Mouse (Mus musculus) neural tube, embryonic 14.5 days (tissue): Measurements from ENCODE around the gene Acot3. TPM values are rescaled to one million over a fixed set of nuclear protein-coding genes. Genes with fewer than 3 reads are reported as not detected.
"Not testable (repeated sequence)": the region's sequence is repeated elsewhere in the genome, so short reads cannot be mapped to it uniquely, and the experiment has no call there.

Experiments
- ATAC-seq: fragments of 200-750 bp; cut with Nextera tagmentation; 2 replicates; pipeline ENCODE4 v1.8.0; 2017; ENCODE audit warnings: low read depth, mild to moderate bottlenecking, moderate TSS enrichment, moderate library complexity
- H3K27ac ChIP-seq: fragments of 300-500 bp; sonication (generic); 2 replicates; pipeline ENCODE4 v1.5.1; 2014; ENCODE audit warnings: low read depth, mild to moderate bottlenecking, control low read depth, low read length, moderate library complexity, mixed read lengths
- H3K27me3 ChIP-seq: fragments of 300-500 bp; sonication (generic); 2 replicates; pipeline ENCODE4 v1.6.1; 2014; ENCODE audit warnings: low read length; ENCODE audit not compliant: control insufficient read depth, insufficient read depth
- H3K36me3 ChIP-seq: fragments of 300-500 bp; sonication (generic); 2 replicates; pipeline ENCODE4 v1.6.1; 2014; ENCODE audit warnings: low read length, mixed read lengths; ENCODE audit not compliant: control insufficient read depth, insufficient read depth
- H3K4me1 ChIP-seq: fragments of 300-500 bp; sonication (generic); 2 replicates; pipeline ENCODE4 v1.6.1; 2014; ENCODE audit warnings: low read length; ENCODE audit not compliant: control insufficient read depth, insufficient read depth
- H3K4me2 ChIP-seq: fragments of 300-500 bp; sonication (generic); 2 replicates; pipeline ENCODE4 v1.6.1; 2014; ENCODE audit warnings: mild to moderate bottlenecking, low read depth, low read length, control low read depth
- H3K4me3 ChIP-seq: fragments of 300-500 bp; sonication (generic); 2 replicates; pipeline ENCODE4 v1.5.1; 2014; ENCODE audit warnings: low read depth, low read length, control low read depth, mixed read lengths
- H3K9ac ChIP-seq: fragments of 300-500 bp; sonication (generic); replicated peaks from 2 replicates; pipeline ENCODE4 v1.6.1; 2014; ENCODE audit warnings: low read depth, mild to moderate bottlenecking, control low read depth, low read length, mixed read lengths
- H3K9me3 ChIP-seq: fragments of 300-500 bp; sonication (generic); 2 replicates; pipeline ENCODE4 v1.6.1; 2016; ENCODE audit warnings: low read length; ENCODE audit not compliant: control insufficient read depth
- WGBS: fragments of 180-500 bp; shearing (Covaris S2); extraction: QIAGEN DNeasy Blood & Tissue Kit; methylation state at CpG from one replicate; pipeline ENCODE4 v1.1.7; 2014; 5-methylcytosine and 5-hydroxymethylcytosine counted together
- polyA plus RNA-seq: library from polyadenylated mRNA; unstranded; fragments of >200 nt; fragmentation: Nextera tagmentation; extraction: Ambion mirVana; gene quantifications from 2 replicates; pipeline ENCODE4 v1.2.1, GENCODE M21; 2014

The Acot3 gene
- 1.8 TPM in 2 replicates for polyA plus RNA-seq

DNA sequence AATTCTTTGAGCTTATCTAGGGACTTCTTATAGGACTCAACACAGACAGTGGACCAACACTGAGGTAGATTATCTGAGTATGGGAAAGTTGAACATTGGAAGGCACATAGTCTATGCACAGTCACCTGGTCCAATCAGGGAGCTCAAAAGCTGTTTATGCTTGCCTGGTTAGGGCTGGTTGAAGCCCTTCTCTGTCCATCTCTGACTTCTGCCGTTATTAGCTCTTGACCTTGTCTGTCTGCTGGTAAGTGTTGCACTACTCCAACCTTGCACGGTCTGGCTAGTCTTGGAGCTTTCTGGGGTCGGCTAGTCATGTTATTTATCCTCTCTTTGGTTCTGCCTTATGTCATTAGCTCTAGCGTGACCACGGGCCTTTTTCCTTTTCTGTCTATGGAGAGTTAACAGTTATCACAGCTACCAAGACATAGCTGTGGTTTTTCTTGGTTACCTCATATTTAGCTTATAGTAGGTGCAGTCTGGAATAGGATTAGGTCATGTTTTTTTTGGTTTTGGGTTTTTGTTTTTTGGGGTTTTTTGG lies at the start of gene Acot3:
TSS of gene Acot3 (plus strand) at position 208 of the 538 bp plus-strand sequence.
- Histone ChIP-seq H3K27ac (no peak within 1 kb of the TSS), H3K4me1 (no peaks in the 10 kb centered on the region)
- ATAC-seq, result no peak

GRCm38 (mm10) chr12:84003866-84004265 lies 48.1 kb upstream of the Acot3 start:
- no peaks in the 10 kb centered on the region for H3K9me3 ChIP-seq
- H3K4me3 ChIP-seq, result no peak overlapping the region
- H3K27ac ChIP-seq, result no peak overlapping the region
- 84% methylated on average over 1 of the region's 1 CpGs for whole genome bisulfite sequencing
- no peak overlapping the region for H3K4me2 ChIP-seq
- H3K4me1 ChIP-seq, result peaks cover under 1% of the 10 kb centered on the region
- no peaks in the 10 kb centered on the region for H3K36me3 ChIP-seq
- no peak for ATAC-seq
- no peak overlapping the region for H3K9ac ChIP-seq
- H3K27me3 ChIP-seq, result no peaks in the 10 kb centered on the region

More for the DNA sequence above, at the start of gene Acot3:
- no peaks in the 10 kb centered on the region for H3K36me3 ChIP-seq
- 0 out of 2 replicates have a peak, but pooled peaks cover 3% of the 10 kb centered on the region for H3K9me3 ChIP-seq
- H3K4me3 ChIP-seq, result no peak within 1 kb of the TSS; the same call in 1 of the 2 replicates
- peak within 1 kb of the TSS; percentile 56 for H3K4me2 ChIP-seq
- WGBS, result 76% methylated on average over 5 of the region's 5 CpGs
- peaks cover 7% of the 10 kb centered on the region; the same call in 1 of the 2 replicates for H3K27me3 ChIP-seq
- no peak within 1 kb of the TSS for H3K9ac ChIP-seq

GRCm38 (mm10) chr12:84008251-84008650 lies 43.7 kb upstream of the Acot3 start:
- no peak overlapping the region for H3K4me3 ChIP-seq
- no peak overlapping the region for H3K9ac ChIP-seq
- H3K27me3 ChIP-seq, result no peaks in the 10 kb centered on the region
- 87% methylated on average over 11 of the region's 12 CpGs for WGBS
- no peak for ATAC-seq
- H3K4me2 ChIP-seq, result 0 out of 2 replicates have a peak overlapping the region, but pooled peaks have one; percentile 47
- no peaks in the 10 kb centered on the region for H3K9me3 ChIP-seq
- H3K27ac ChIP-seq, result peak overlapping the region; percentile 4; the same call in 1 of the 2 replicates
- peaks cover 6% of the 10 kb centered on the region for H3K4me1 ChIP-seq
- H3K36me3 ChIP-seq, result no peaks in the 10 kb centered on the region

DNA sequence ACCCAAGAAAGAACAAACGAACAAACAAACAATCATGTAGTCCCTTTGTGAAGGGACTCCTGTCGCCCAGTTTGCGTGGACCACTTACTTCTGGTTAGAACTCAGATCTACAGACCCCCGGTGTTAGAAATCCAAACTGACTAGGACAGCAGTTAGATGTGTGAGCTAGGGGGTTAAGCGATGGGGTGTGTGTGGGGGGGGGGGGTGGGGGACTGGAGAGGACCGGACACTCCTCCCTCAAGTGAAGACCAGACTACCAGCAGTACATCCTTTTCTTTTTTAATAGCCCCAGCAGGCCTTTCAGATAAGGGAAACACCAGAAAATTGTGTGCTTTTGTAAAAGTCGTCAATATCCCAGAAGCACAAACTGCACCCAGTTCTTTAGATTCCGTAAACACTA lies 43.2 kb upstream of the Acot3 start:
- Histone ChIP-seq H3K4me3 (peak overlapping the region; percentile 41), H3K36me3 (no peaks in the 10 kb centered on the region), H3K4me2 (peak overlapping the region; percentile 47), H3K27ac (peak overlapping the region; percentile 4; the same call in 1 of the 2 replicates), H3K27me3 (no peaks in the 10 kb centered on the region), H3K9ac (peak overlapping the region; percentile 41), H3K9me3 (no peaks in the 10 kb centered on the region), H3K4me1 (peaks cover 6% of the 10 kb centered on the region)
- 44% methylated on average over 8 of the region's 8 CpGs for whole genome bisulfite sequencing
- ATAC-seq, result no peak

- H3K4me1 ChIP-seq, H3K36me3 ChIP-seq, H3K27me3 ChIP-seq, H3K9me3 ChIP-seq: not testable (repeated sequence)
- ATAC-seq, result peak; percentile 94
- H3K4me2 ChIP-seq, result peak within 1 kb of the TSS; percentile 47
- peak within 1 kb of the TSS; percentile 45 for H3K27ac ChIP-seq
- WGBS, result 3% methylated on average over 48 of the region's 70 CpGs
- peak within 1 kb of the TSS; percentile 41 for H3K4me3 ChIP-seq
- peak within 1 kb of the TSS; percentile 41 for H3K9ac ChIP-seq
Measured at GRCm38 (mm10) chr12:84009171-84009965, 42.6 kb upstream of the Acot3 start, which contains the start of gene Acot1. TSS of gene Acot1 (plus strand) at chr12:84009490.

- Histone ChIP-seq H3K9ac (peak overlapping the region; percentile 41; the same call in 1 of the 2 replicates), H3K27ac (0 out of 2 replicates have a peak overlapping the region, but pooled peaks have one; percentile 45), H3K27me3 (no peaks in the 10 kb centered on the region), H3K4me3 (peak overlapping the region; percentile 41), H3K36me3 (no peaks in the 10 kb centered on the region), H3K4me2 (peak overlapping the region; percentile 47; the same call in 1 of the 2 replicates), H3K4me1 (peaks cover 6% of the 10 kb centered on the region), H3K9me3 (no peaks in the 10 kb centered on the region)
- no peak for ATAC-seq
- WGBS, result 58% methylated on average over 3 of the region's 3 CpGs
Measured at GRCm38 (mm10) chr12:84010201-84010600, 41.7 kb upstream of the Acot3 start.

DNA sequence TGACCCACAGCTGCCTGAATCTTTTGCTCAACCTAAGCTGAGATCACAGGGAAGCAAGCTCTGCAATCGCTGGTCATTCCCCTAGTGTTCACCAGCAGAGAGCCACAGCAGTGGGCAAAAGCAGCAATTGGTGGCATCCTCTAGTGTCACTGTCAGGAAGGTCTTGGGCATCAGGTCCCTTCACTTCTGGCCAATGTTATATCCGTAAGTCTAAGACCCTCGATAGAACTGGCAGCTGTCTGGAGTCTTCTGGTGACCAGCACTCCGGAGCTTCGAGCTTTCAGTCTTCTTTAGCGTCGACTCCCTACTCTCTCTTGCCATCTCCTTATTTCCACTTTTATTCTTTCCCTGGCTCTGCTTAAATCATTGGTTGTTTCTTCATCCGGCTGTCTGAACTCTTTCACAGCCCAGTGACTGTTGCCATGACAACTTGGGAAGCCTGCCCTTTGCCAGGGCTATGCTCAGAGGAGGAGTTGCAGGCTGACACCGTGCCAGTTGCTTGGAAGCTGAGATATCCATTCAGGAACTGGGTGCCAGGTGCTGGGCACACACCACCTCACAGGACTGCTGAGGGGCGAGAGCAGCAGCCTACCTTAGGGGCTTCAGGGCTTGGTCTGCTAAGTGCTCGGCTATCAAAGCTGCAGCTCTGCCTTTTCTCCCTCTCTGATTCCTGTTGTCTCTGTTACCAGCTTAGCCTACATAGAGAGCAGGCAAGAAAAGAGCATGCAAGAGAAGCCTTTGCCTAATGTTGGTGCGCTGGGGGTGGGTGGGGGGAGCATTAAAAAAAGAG lies 40.5 kb upstream of the Acot3 start:
- H3K9ac ChIP-seq, result no peak overlapping the region
- peak overlapping the region; percentile 41 for H3K4me3 ChIP-seq
- H3K4me1 ChIP-seq, result peaks cover 6% of the 10 kb centered on the region
- peak; percentile 82 for ATAC-seq
- no peaks in the 10 kb centered on the region for H3K36me3 ChIP-seq
- H3K27ac ChIP-seq, result peak overlapping the region; percentile 28
- no peaks in the 10 kb centered on the region for H3K9me3 ChIP-seq
- 14% methylated on average over 12 of the region's 12 CpGs for WGBS
- H3K27me3 ChIP-seq, result no peaks in the 10 kb centered on the region
- H3K4me2 ChIP-seq, result peak overlapping the region; percentile 47

- no peak overlapping the region for H3K4me3 ChIP-seq
- ATAC-seq, result no peak
- H3K4me2 ChIP-seq, result peak overlapping the region; percentile 21
- H3K9me3 ChIP-seq, result no peaks in the 10 kb centered on the region
- peaks cover 6% of the 10 kb centered on the region for H3K4me1 ChIP-seq
- H3K27ac ChIP-seq, result no peak overlapping the region
- no peaks in the 10 kb centered on the region for H3K27me3 ChIP-seq
- H3K36me3 ChIP-seq, result no peaks in the 10 kb centered on the region
- no peak overlapping the region for H3K9ac ChIP-seq
- 54% methylated on average over 6 of the region's 6 CpGs for WGBS
Measured at GRCm38 (mm10) chr12:84013130-84013529, 38.8 kb upstream of the Acot3 start.
